Comparison of ENCODE assay signal across 12 mouse cellular contexts in the genomic region with DNA sequence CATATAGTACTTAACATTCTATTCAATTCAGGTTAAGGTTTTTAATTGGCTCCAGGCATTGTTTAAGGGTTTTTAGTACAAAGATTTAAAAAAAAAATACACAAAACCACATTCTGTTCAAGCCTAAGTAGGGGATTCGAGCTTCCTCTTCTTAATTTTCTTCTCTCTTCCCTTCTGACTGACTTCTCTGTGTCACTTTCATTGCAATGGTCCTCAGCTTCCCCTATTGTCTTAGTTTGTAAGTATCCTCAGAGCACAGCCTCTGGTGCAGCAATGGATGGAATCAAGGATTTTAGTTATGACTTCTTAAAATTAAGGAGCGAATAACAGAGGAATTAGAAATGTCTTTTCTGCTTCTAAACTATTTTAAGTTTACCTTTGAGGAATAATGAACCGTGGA. TPM values are rescaled to one million over a fixed set of nuclear protein-coding genes. Genes with fewer than 3 reads are reported as not detected.
DNase-seq lines count a peak whose midpoint lies in the region; ATAC-seq and TF ChIP-seq lines count a peak whose summit lies in the region.
"Had no signal": no experiment of that assay in that cellular context is flagged by ENCODE, and none has a peak within 500 bp of the region (broad histone marks: within the 10 kb centered on the region; RNA-seq: fewer than 3 reads in every experiment).

No protein-coding gene starts in this region.

- no peak for TF ChIP-seq EP300 in liver, postnatal 0 days (IDR thresholded peaks at IDR 0.05; ENCODE audit: low read depth)
- TF ChIP-seq EP300 in MEL (IDR thresholded peaks at IDR 0.05; ENCODE audit: low read depth in 1 of 2, low read length in 2 of 2) = peak in 1 of 2 experiments; percentile 27; a peak in 1 of 4 replicates

- peaks cover 13% of the 10 kb centered on the region for H3K79me2 ChIP-seq in MEL (ENCODE audit: control insufficient read depth, insufficient read depth, low read length, poor library complexity)

- H3K27ac ChIP-seq in heart, embryonic 14.5 days (replicated peaks in 1 of 2; ENCODE audit: control insufficient read depth in 1 of 2, insufficient read depth in 1 of 2, low read depth in 2 of 2, low read length in 2 of 2) = peak overlapping the region in 1 of 2 experiments; percentile 99; a peak in 1 of 4 replicates
- H3K27ac ChIP-seq in heart, embryonic 11.5 days (ENCODE audit: low read depth, low read length) = no peak overlapping the region
- H3K27ac ChIP-seq in liver, postnatal 0 days (ENCODE audit: low read depth) = peak overlapping the region; percentile 99; the same call in 1 of the 2 replicates
- H3K27ac ChIP-seq in MEL (ENCODE audit: control insufficient read depth, low read depth, low read length) = no peak overlapping the region

- no peak for ATAC-seq in heart, embryonic 14.5 days (ENCODE audit: insufficient number of reproducible peaks, insufficient read depth, low FRiP score, low read depth)
- no peak for ATAC-seq in heart, embryonic 11.5 days (replicated peaks; ENCODE audit: insufficient number of reproducible peaks, low FRiP score, low TSS enrichment)
- no peak for ATAC-seq in liver, postnatal 0 days
- 0 out of 2 replicates have a peak, but pooled peaks have one; percentile 44 for ATAC-seq in monocyte, adult 5-6 weeks (replicated peaks; ENCODE audit: insufficient number of reproducible peaks, low FRiP score, low TSS enrichment, poor library complexity, severe bottlenecking)
- ATAC-seq: forebrain, postnatal 0 days had no signal

- H3K9ac ChIP-seq in heart, embryonic 14.5 days (ENCODE audit: low read length) = peak overlapping the region; percentile 83; the same call in 1 of the 2 replicates
- no peak overlapping the region for H3K9ac ChIP-seq in heart, embryonic 11.5 days (ENCODE audit: low read depth, low read length)
- no peak overlapping the region for H3K9ac ChIP-seq in liver, postnatal 0 days (replicated peaks)
- H3K9ac ChIP-seq in MEL (ENCODE audit: control insufficient read depth, low read depth, low read length, poor library complexity, severe bottlenecking) = peak overlapping the region; percentile 18; the same call in 1 of the 2 replicates

- no peak overlapping the region for H3K4me3 ChIP-seq in heart, embryonic 14.5 days (ENCODE audit: control insufficient read depth in 1 of 2, insufficient read depth in 1 of 2, low read depth in 1 of 2, low read length in 2 of 2)
- no peak overlapping the region for H3K4me3 ChIP-seq in heart, embryonic 11.5 days (ENCODE audit: low read depth, low read length)
- no peak overlapping the region for H3K4me3 ChIP-seq in liver, postnatal 0 days (ENCODE audit: low read depth, low read length)
- H3K4me3 ChIP-seq in MEL (ENCODE audit: control insufficient read depth in 1 of 2, insufficient read depth in 1 of 2, low read depth in 2 of 2, low read length in 2 of 2) = peak overlapping the region in 1 of 2 experiments; percentile 87; a peak in 2 of 4 replicates
- H3K4me3 ChIP-seq: erythroblast, embryonic 14.5 days had no signal

- H3K4me1 ChIP-seq in heart, embryonic 14.5 days (ENCODE audit: control insufficient read depth in 2 of 2, insufficient read depth in 2 of 2, low read length in 2 of 2) = peaks cover 0 to 13% of the 10 kb centered on the region in 2 experiments; a peak in 2 of 4 replicates
- no peaks in the 10 kb centered on the region; the same call in 1 of the 2 replicates for H3K4me1 ChIP-seq in heart, embryonic 11.5 days (ENCODE audit: control insufficient read depth, insufficient read depth, low read length)
- no peaks in the 10 kb centered on the region for H3K4me1 ChIP-seq in liver, postnatal 0 days (ENCODE audit: insufficient read depth)
- H3K4me1 ChIP-seq in MEL (ENCODE audit: control insufficient read depth in 1 of 2, insufficient read depth in 2 of 2, low read length in 2 of 2) = peaks cover 3 to 7% of the 10 kb centered on the region in 2 experiments; a peak in 3 of 4 replicates

- TF ChIP-seq RAD21 in MEL (IDR thresholded peaks at IDR 0.05; ENCODE audit: low read depth, low read length) = no peak

- TF ChIP-seq CTCF in liver, postnatal 0 days (IDR thresholded peaks at IDR 0.05; ENCODE audit: low read depth) = no peak
- no peak for TF ChIP-seq CTCF in MEL (IDR thresholded peaks at IDR 0.05 in 2 of 3, conservative IDR thresholded peaks at IDR 0.05 in 1 of 3; ENCODE audit: control insufficient read depth in 1 of 3, insufficient read depth in 1 of 3, low read depth in 2 of 3, low read length in 3 of 3, poor library complexity in 1 of 3, severe bottlenecking in 1 of 3)

- no peaks in the 10 kb centered on the region for H3K36me3 ChIP-seq in heart, embryonic 14.5 days (ENCODE audit: control insufficient read depth, insufficient read depth, low read length)
- H3K36me3 ChIP-seq in heart, embryonic 11.5 days (ENCODE audit: control insufficient read depth, insufficient read depth, low read length) = no peaks in the 10 kb centered on the region
- no peaks in the 10 kb centered on the region for H3K36me3 ChIP-seq in liver, postnatal 0 days (replicated peaks; ENCODE audit: insufficient read depth, low read length)
- peaks cover 0 to 14% of the 10 kb centered on the region in 2 experiments; a peak in 2 of 4 replicates for H3K36me3 ChIP-seq in MEL (ENCODE audit: control insufficient read depth in 1 of 2, insufficient read depth in 2 of 2, low read length in 2 of 2)

- no peaks in the 10 kb centered on the region for H3K27me3 ChIP-seq in heart, embryonic 14.5 days (ENCODE audit: control insufficient read depth, insufficient read depth, low read length)
- no peaks in the 10 kb centered on the region for H3K27me3 ChIP-seq in heart, embryonic 11.5 days (ENCODE audit: control insufficient read depth, insufficient read depth, low read length)
- H3K27me3 ChIP-seq in liver, postnatal 0 days (ENCODE audit: insufficient read depth, low read length) = peaks cover 3% of the 10 kb centered on the region; the same call in 1 of the 2 replicates
- no peaks in the 10 kb centered on the region for H3K27me3 ChIP-seq in MEL (ENCODE audit: control insufficient read depth in 1 of 2, insufficient read depth in 2 of 2, low read length in 2 of 2)

- no peaks in the 10 kb centered on the region for H3K9me3 ChIP-seq in heart, embryonic 14.5 days (ENCODE audit: control insufficient read depth, low read length)
- no peaks in the 10 kb centered on the region for H3K9me3 ChIP-seq in heart, embryonic 11.5 days (replicated peaks; ENCODE audit: control insufficient read depth, low read length)
- H3K9me3 ChIP-seq in liver, postnatal 0 days (ENCODE audit: low read length) = no peaks in the 10 kb centered on the region
- no peaks in the 10 kb centered on the region for H3K9me3 ChIP-seq in MEL (replicated peaks; ENCODE audit: insufficient read depth, low read length)

- 70% methylated on average over 3 of the region's 3 CpGs for WGBS in heart, embryonic 14.5 days
- WGBS in heart, embryonic 11.5 days (ENCODE audit: insufficient replicate concordance) = 65% methylated on average over 3 of the region's 3 CpGs
- 45% methylated on average over 3 of the region's 3 CpGs for WGBS in liver, postnatal 0 days (ENCODE audit: insufficient replicate concordance)

- no peak for DNase-seq in liver, postnatal 0 days
- DNase-seq in liver (no peak), MEL (ENCODE audit: low read depth, low spot score) (peak; percentile 75)
- no peak for DNase-seq in thymus, postnatal 36 days
- DNase-seq in layer of hippocampus, adult 9-10 months (ENCODE audit: low spot score) = no peak
- DNase-seq: adrenal gland, postnatal 14 days; forebrain, postnatal 0 days; layer of hippocampus, adult 9-11 months had no signal

- TF ChIP-seq POLR2A in MEL (IDR thresholded peaks at IDR 0.05; ENCODE audit: control insufficient read depth in 1 of 2, insufficient read depth in 1 of 2, low read depth in 1 of 2, low read length in 2 of 2, poor library complexity in 1 of 2) = no peak

- H3K4me2 ChIP-seq in heart, embryonic 14.5 days (ENCODE audit: low read length) = peak overlapping the region; percentile 83
- H3K4me2 ChIP-seq in heart, embryonic 11.5 days = no peak overlapping the region
- H3K4me2 ChIP-seq in liver, postnatal 0 days (ENCODE audit: low read depth, low read length) = no peak overlapping the region

TF ChIP-seq in MEL, 35 proteins besides CTCF, POLR2A, EP300 and RAD21:
- TF ChIP-seq ZNF384 (IDR thresholded peaks at IDR 0.05; ENCODE audit: low read depth, low read length) (peak; percentile 73), ZMIZ1 (IDR thresholded peaks at IDR 0.05; ENCODE audit: low read depth, low read length) (no peak), ZC3H11A (IDR thresholded peaks at IDR 0.05; ENCODE audit: low read depth, low read length) (no peak), CHD1 (IDR thresholded peaks at IDR 0.05; ENCODE audit: low read depth, low read length) (0 out of 2 replicates have a peak, but pooled peaks have one; percentile 36), TCF12 (IDR thresholded peaks at IDR 0.05; ENCODE audit: low read depth, low read length) (no peak), SIN3A (IDR thresholded peaks at IDR 0.05; ENCODE audit: low read length) (peak; percentile 19; the same call in 1 of the 2 replicates), RCOR1 (IDR thresholded peaks at IDR 0.05; ENCODE audit: low read depth, low read length) (peak; percentile 42; the same call in 1 of the 2 replicates), MXI1 (IDR thresholded peaks at IDR 0.05; ENCODE audit: low read depth, low read length) (0 out of 2 replicates have a peak, but pooled peaks have one; percentile 25), NELFE (IDR thresholded peaks at IDR 0.05; ENCODE audit: low read depth, low read length) (no peak), ETS1 (IDR thresholded peaks at IDR 0.05; ENCODE audit: low read depth, low read length) (no peak), SMC3 (IDR thresholded peaks at IDR 0.05; ENCODE audit: low read depth, low read length) (peak; percentile 25)

RNA-seq across cellular contexts. Expression of a gene that starts 1.6 kb away (rescaled TPM):
- 40.2 and 42.6 TPM in 2 replicates for polyA plus RNA-seq in heart, embryonic 14.5 days (2014; fragmentation: Nextera tagmentation; extraction: Ambion mirVana)
- 42.1 and 42.3 TPM in 2 replicates for polyA plus RNA-seq in heart, embryonic 11.5 days (2014; fragmentation: Nextera tagmentation; extraction: Ambion mirVana)
- 13.1 and 15.1 TPM in 2 replicates for polyA plus RNA-seq in liver, postnatal 0 days (2015; fragmentation: Nextera tagmentation; extraction: Ambion mirVana)
- 11.8 and 15.1 TPM in 2 replicates for total RNA-seq in MEL (2012; rRNA removed)
- polyA plus RNA-seq in MEL (2012; ENCODE audit: insufficient read depth in 1 of 2, insufficient read length in 2 of 2, low read depth in 1 of 2, low replicate concordance in 2 of 2, missing spikeins in 1 of 2) = 100 to 1,000 TPM in 1 of 2 experiments, 10 to 100 TPM in 1; 10.5 to 108 TPM
- 9.7 to 20.8 TPM (median 11.9 TPM) in 3 replicates for total RNA-seq in monocyte, adult 5-6 weeks (2017)

Comparison
In these comparisons a context has a peak if more than half of its experiments do, and no peak if none do; other contexts are left out.
1. H3K9ac ChIP-seq: peak in heart, embryonic 14.5 days (single experiment) and MEL (single experiment); none in heart, embryonic 11.5 days (single experiment) and liver, postnatal 0 days (single experiment).